Mouse (Mus musculus) liver, adult 2 months (tissue): ENCODE data around the gene Poll.

Experiments
- CTCF ChIP-seq: fragments of 200-500 bp; IDR thresholded peaks from 2 replicates; pipeline ENCODE4 v1.5.1; 2011; ENCODE audit warnings: low read depth, low read length, control low read depth
- POLR2A ChIP-seq: fragments of 200-500 bp; IDR thresholded peaks from 2 replicates; pipeline ENCODE4 v1.6.1; 2011; ENCODE audit warnings: low read length, control low read depth; ENCODE audit not compliant: insufficient read depth; ENCODE audit errors: extremely low read depth

- TF ChIP-seq CTCF (no peak), POLR2A (no peak)
Measured at GRCm38 (mm10) chr19:45586850-45587249, 26.5 kb upstream of the Poll start.
